Mouse (Mus musculus): Measurements from ENCODE around the gene Mr1. TPM values are rescaled to one million over a fixed set of nuclear protein-coding genes. Genes with fewer than 3 reads are reported as not detected.
"Not testable (repeated sequence)": the region's sequence is repeated elsewhere in the genome, so short reads cannot be mapped to it uniquely, and the experiment has no call there.

Gene Mr1
- 1.3 TPM in 2 replicates for polyA plus RNA-seq (2015; fragmentation: Nextera tagmentation; extraction: Ambion mirVana)

DNA sequence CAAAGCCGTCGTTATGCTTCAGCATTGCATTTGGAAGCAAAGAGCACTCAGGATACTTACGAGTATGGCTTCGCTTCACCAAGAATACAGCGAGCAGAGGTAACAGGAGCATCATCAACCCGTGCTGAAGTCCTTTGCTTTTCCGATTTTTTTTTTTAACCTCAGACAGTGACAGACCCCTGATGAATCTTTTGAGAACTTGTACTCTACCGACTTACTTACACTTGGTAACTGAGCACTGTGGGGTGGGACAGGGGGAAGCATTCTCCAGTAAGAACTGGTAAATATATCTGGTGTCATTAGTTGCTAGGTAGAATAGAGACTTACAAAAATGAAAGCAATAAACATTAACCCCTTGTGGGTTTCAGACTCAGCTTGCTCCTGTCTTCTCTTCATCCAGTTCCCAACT lies at the start of gene Mr1:
Mr1 (minus strand) TSS at position 243 of the 409 bp plus-strand sequence.
- no peaks in the 10 kb centered on the region for H3K27me3 ChIP-seq
- no peaks in the 10 kb centered on the region for H3K9me3 ChIP-seq
- ATAC-seq (ENCODE audit: low read depth) = no peak
- peak within 1 kb of the TSS; percentile 13 for H3K4me2 ChIP-seq
- H3K9ac ChIP-seq = no peak within 1 kb of the TSS
- H3K4me1 ChIP-seq (replicated peaks) = no peaks in the 10 kb centered on the region
- H3K27ac ChIP-seq (replicated peaks) = no peak within 1 kb of the TSS
- H3K4me3 ChIP-seq = 0 out of 2 replicates have a peak within 1 kb of the TSS, but pooled peaks have one; percentile 9
- no peaks in the 10 kb centered on the region for H3K36me3 ChIP-seq
- WGBS = 60% methylated on average over 8 of the region's 8 CpGs

DNA sequence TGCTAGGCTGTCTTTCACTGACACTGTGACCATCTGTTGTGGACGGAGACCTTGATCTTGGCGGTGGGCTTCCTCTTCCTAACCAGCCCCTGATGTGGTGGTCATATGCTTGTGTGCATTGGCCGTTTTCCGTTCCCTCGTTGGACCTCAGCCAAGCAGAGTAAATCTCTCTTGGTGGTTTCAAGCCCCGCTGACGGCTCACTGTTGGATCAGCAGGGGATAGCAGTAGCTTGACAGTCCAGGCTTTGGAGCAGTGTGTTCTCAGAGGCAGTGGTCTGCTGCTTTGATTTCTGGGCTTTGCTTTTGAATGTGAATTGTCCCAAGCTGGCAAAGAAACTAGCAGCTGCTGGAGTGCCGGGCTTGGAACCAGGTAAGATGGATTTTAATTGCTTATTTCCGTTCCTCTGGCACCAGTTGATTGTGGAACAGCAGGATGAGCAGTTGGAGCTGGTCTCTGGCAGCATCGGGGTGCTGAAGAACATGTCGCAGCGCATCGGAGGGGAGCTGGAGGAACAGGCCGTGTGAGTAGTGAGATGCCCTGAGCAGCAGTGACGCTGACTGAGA lies 46.3 kb upstream of the Mr1 start:
- H3K36me3 ChIP-seq = peaks cover 85% of the 10 kb centered on the region

DNA sequence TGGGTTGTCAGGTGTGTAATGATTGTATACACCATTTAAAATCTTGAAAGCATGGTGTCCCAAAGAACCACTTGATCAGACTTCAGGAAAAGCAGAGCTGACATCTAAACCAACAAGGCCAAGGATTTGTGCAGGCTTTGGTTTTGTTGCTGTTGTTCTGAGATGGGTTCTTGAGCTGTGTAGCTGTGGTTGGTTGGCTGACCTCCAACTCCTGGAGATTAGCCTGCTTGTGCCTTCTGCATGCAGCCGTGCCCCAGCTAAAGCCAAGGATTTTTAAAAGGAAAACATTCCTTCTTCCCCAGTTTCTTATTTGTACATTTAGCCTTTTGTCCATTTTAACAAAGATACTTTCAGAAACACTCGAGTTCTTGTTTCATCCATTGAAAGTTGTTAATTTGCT lies 45.1 kb upstream of the Mr1 start:
- peak overlapping the region; percentile 23; the same call in 1 of the 2 replicates for H3K27ac ChIP-seq (replicated peaks)
- H3K4me3 ChIP-seq = no peak overlapping the region
- ATAC-seq (ENCODE audit: low read depth) = no peak
- H3K9me3 ChIP-seq = no peaks in the 10 kb centered on the region
- 0 out of 2 replicates have a peak, but pooled peaks cover 13% of the 10 kb centered on the region for H3K4me1 ChIP-seq (replicated peaks)
- 54% methylated on average over 2 of the region's 2 CpGs for WGBS
- H3K9ac ChIP-seq = no peak overlapping the region
- H3K27me3 ChIP-seq = no peaks in the 10 kb centered on the region
- no peak overlapping the region for H3K4me2 ChIP-seq
- H3K36me3 ChIP-seq = peaks cover 81% of the 10 kb centered on the region

More for the DNA sequence above, 46.3 kb upstream of the Mr1 start:
- H3K9ac ChIP-seq = no peak overlapping the region
- 0 out of 2 replicates have a peak, but pooled peaks cover 13% of the 10 kb centered on the region for H3K4me1 ChIP-seq (replicated peaks)
- no peaks in the 10 kb centered on the region for H3K27me3 ChIP-seq
- H3K4me2 ChIP-seq = no peak overlapping the region
- WGBS = 59% methylated on average over 15 of the region's 15 CpGs
- H3K27ac ChIP-seq (replicated peaks) = peak overlapping the region; percentile 18; the same call in 1 of the 2 replicates
- H3K9me3 ChIP-seq = no peaks in the 10 kb centered on the region
- ATAC-seq (ENCODE audit: low read depth) = peak; percentile 25; the same call in 1 of the 2 replicates
- no peak overlapping the region for H3K4me3 ChIP-seq

DNA sequence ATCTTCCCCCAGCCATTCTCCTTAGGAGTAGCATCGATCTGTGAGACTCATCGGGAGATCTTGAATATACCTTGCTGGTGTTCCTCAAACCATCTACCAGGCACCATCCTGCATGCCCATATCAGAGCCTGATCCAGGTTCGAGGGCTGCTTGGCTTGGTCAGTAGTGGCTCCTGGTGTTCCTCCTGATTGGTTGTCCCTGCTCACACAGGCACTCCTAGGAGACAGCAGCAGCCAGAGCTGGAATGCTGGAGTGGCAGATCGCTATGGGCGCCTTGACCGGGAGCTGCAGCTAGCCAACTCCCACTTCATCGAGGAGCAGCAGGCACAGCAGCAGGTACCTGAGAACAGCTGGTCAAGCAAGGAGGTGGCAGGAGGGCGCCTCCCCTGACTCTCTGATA lies 44.6 kb upstream of the Mr1 start:
- Histone ChIP-seq H3K4me3 (no peak overlapping the region), H3K4me1 (replicated peaks) (0 out of 2 replicates have a peak, but pooled peaks cover 13% of the 10 kb centered on the region), H3K27me3 (no peaks in the 10 kb centered on the region), H3K4me2 (no peak overlapping the region), H3K9me3 (no peaks in the 10 kb centered on the region), H3K27ac (replicated peaks) (peak overlapping the region; percentile 23; the same call in 1 of the 2 replicates), H3K9ac (no peak overlapping the region), H3K36me3 (peaks cover 81% of the 10 kb centered on the region)
- ATAC-seq (ENCODE audit: low read depth) = no peak
- WGBS = 86% methylated on average over 8 of the region's 8 CpGs

DNA sequence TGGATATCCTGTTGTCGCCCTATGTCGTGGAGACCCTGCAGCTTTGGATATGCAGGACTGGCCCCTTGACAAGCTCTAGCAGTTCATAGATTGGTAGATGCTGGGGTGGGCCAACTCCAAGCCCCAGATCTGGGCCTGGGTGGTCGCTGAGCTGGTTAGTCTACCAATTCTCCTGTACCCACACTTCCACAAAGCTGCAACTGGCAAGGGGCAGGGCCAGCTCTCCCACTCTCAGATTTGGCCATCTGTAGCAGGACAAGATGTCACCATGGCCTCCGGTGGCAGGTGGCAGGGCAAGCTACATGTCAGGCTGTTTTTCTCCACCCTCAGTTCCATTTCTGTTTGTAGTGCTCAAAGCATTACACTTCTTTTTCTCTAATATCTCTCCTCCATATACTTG lies 42.0 kb upstream of the Mr1 start:
- no peaks in the 10 kb centered on the region for H3K27me3 ChIP-seq
- no peak overlapping the region for H3K4me3 ChIP-seq
- no peak overlapping the region for H3K27ac ChIP-seq (replicated peaks)
- no peak overlapping the region for H3K9ac ChIP-seq
- WGBS = over 99% methylated on average over 4 of the region's 4 CpGs
- H3K4me2 ChIP-seq = no peak overlapping the region
- ATAC-seq (ENCODE audit: low read depth) = no peak
- peaks cover 65% of the 10 kb centered on the region for H3K36me3 ChIP-seq
- no peaks in the 10 kb centered on the region for H3K9me3 ChIP-seq
- H3K4me1 ChIP-seq (replicated peaks) = 0 out of 2 replicates have a peak, but pooled peaks cover 10% of the 10 kb centered on the region

DNA sequence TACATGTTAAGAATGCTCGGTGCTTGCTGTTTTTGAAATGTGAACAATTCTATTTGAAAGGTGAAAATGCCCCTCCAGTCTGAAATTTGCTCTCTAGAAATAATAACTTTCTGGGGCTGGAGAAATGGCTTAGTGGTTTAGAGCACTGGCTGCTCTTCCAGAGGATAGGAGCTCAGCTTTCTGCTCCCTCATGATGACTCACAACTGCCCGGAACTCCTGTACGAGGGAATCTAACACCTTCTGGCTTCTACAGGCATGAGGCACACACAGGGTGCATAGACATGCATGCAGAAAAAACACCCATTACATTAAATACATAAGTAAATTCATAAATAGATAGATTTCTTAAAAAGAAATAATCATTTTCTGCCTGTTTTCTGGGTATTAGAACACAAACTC lies 37.6 kb upstream of the Mr1 start:
- H3K4me3 ChIP-seq = no peak overlapping the region
- H3K9me3 ChIP-seq = no peaks in the 10 kb centered on the region
- no peak overlapping the region for H3K4me2 ChIP-seq
- H3K27me3 ChIP-seq = no peaks in the 10 kb centered on the region
- WGBS = 89% methylated on average over 3 of the region's 3 CpGs
- no peak for ATAC-seq (ENCODE audit: low read depth)
- H3K9ac ChIP-seq = no peak overlapping the region
- no peaks in the 10 kb centered on the region for H3K4me1 ChIP-seq (replicated peaks)
- no peak overlapping the region for H3K27ac ChIP-seq (replicated peaks)
- peaks cover 59% of the 10 kb centered on the region for H3K36me3 ChIP-seq

DNA sequence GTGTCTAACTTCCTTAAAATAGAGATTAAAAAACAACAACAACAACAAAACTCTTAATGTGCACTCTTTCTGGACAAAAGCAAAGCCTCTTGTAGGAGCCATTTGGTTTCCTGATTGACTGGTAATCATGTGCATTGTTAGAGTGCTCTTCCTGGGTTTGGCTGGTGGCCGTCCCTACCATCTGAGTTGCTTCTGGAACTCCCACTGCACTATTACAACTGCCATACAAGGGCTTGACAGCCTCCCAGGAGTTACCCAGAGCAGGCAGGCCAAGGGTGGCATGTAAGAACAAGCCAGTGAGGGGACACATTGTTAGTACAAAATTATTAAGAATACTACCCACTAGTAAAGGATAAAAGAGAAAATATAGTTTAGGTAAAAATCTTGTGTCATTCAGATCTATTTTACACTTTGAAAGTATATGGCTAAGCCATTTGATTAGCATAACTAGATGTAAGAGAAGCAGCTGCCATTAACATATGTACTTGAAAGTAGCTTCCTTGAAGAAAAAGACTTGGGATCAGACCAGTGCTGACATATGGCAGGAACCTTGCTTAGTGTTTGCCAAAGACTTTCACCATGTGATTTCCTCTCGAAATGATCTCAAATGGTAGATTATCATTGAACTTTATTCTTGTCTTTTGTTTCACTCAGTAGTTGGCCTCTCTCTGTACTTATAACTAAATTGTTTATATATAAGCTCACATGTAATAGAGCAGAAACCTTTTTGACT lies 31.7 kb upstream of the Mr1 start:
- 81% methylated on average over 2 of the region's 2 CpGs for WGBS
- H3K9ac ChIP-seq = no peak overlapping the region

DNA sequence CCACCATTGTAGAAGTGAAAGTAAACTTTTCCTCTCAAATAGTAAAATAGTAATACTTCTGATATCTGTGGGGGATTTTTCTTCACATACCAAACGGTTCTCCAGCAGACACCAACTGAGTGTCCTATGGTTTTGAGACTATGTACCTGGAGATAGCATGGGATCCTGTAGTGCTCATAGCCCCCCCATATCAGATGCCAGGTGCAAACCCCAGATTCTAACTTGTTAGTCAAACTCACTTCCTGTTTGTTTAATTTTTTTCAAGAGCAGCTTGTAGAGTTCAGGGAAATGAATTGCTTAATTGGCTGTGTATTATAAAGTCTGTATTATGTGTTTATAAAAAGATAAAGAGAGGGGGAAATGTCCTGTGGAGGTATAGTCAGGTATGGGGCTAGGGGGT lies 27.8 kb upstream of the Mr1 start:
- no peak overlapping the region for H3K27ac ChIP-seq (replicated peaks)
- ATAC-seq (ENCODE audit: low read depth) = no peak
- H3K9me3 ChIP-seq = no peaks in the 10 kb centered on the region
- no peaks in the 10 kb centered on the region for H3K27me3 ChIP-seq
- H3K4me2 ChIP-seq = no peak overlapping the region
- no peak overlapping the region for H3K4me3 ChIP-seq
- H3K36me3 ChIP-seq = peaks cover 40% of the 10 kb centered on the region
- peaks cover 12% of the 10 kb centered on the region for H3K4me1 ChIP-seq (replicated peaks)
- H3K9ac ChIP-seq = no peak overlapping the region
- 90% methylated on average over 1 of the region's 1 CpGs for WGBS

More for the DNA sequence above, 31.7 kb upstream of the Mr1 start:
- H3K4me3 ChIP-seq = no peak overlapping the region
- no peak for ATAC-seq (ENCODE audit: low read depth)
- H3K9me3 ChIP-seq = no peaks in the 10 kb centered on the region
- no peaks in the 10 kb centered on the region for H3K27me3 ChIP-seq
- peaks cover 71% of the 10 kb centered on the region for H3K36me3 ChIP-seq
- no peaks in the 10 kb centered on the region for H3K4me1 ChIP-seq (replicated peaks)
- H3K4me2 ChIP-seq = no peak overlapping the region
- no peak overlapping the region for H3K27ac ChIP-seq (replicated peaks)

DNA sequence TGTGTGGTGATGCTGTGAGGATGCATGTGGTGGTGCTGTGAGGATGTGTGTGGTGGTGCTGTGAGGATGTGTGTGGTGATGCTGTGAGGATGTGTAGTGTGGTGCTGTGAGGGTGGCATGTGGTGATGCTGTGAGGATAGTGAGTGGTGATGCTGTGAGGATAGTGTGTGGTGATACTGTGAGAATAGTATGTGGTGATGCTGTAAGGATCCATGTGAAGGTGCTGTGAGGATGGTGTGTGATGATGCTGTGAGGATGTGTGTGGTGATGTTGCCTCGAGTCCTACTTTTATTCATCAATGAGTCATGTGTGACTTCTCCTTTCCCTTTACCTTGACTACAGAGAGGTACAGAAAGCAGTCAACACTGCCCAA lies 27.0 kb upstream of the Mr1 start:
- H3K9ac ChIP-seq; H3K27me3 ChIP-seq; H3K27ac ChIP-seq (replicated peaks); H3K9me3 ChIP-seq; H3K4me3 ChIP-seq; ATAC-seq (ENCODE audit: low read depth); H3K4me2 ChIP-seq: not testable (repeated sequence)
- WGBS = 91% methylated on average over 1 of the region's 1 CpGs
- Histone ChIP-seq H3K4me1 (replicated peaks) (peaks cover 12% of the 10 kb centered on the region), H3K36me3 (peaks cover 32% of the 10 kb centered on the region)

DNA sequence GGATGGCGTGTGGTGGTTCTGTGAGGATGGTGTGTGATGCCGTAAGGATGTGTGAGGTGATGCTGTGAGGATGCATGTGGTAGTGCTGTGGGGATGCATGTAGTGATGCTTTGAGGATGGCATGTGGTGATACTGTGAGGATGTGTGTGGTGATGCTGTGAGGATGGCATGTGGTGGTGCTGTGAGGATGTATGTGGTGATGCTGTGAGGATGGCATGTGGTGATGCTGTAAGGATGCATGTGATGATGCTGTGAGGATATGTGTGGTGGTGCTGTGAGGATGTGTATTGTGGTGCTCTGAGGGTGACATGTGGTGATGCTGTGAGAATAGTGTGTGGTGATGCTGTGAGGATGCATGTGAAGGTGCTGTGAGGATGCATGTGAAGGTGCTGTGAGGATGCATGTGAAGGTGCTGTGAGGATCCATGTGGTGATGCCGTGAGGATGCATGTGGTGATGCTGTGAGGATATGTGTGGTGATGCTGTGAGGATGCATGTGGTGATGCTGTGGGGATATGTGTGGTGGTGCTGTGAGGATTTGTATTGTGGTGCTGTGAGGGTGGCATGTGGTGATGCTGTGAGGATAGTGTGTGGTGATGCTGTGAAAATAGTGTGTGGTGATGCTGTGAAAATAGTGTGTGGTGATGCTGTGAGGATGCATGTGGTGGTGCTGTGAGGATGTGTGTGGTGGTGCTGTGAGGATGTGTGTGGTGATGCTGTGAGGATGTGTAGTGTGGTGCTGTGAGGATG lies 26.5 kb upstream of the Mr1 start:
- peaks cover 16% of the 10 kb centered on the region for H3K4me1 ChIP-seq (replicated peaks)
- H3K27me3 ChIP-seq = no peaks in the 10 kb centered on the region
- no peak overlapping the region for H3K4me3 ChIP-seq
- H3K27ac ChIP-seq (replicated peaks) = no peak overlapping the region
- H3K36me3 ChIP-seq = peaks cover 28% of the 10 kb centered on the region
- WGBS = 85% methylated on average over 3 of the region's 3 CpGs
- peak overlapping the region; percentile 31; the same call in 1 of the 2 replicates for H3K9ac ChIP-seq
- no peaks in the 10 kb centered on the region for H3K9me3 ChIP-seq
- no peak overlapping the region for H3K4me2 ChIP-seq
- no peak for ATAC-seq (ENCODE audit: low read depth)

DNA sequence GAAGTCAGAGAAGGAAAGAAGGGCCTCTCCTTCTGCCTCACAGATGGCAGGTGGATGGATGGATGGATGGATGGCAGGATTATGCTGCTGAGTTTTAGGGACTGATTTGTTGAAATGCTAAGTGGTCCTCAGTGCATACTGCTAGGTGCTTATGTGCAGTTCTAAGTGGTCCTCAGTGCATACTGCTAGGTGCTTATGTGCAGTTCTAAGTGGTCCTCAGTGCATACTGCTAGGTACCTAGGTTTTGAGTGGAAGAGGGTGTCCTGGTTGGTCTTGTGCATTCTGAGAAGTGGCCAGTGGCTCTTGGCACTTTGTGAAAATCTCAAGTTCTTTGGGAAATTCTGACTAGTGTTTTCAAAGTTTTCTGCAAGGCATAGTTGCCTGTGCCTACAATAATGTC lies 23.3 kb upstream of the Mr1 start:
- no peak for ATAC-seq (ENCODE audit: low read depth)
- peaks cover 19% of the 10 kb centered on the region for H3K4me1 ChIP-seq (replicated peaks)
- no peak overlapping the region for H3K9ac ChIP-seq
- H3K9me3 ChIP-seq = no peaks in the 10 kb centered on the region
- no peak overlapping the region for H3K4me3 ChIP-seq
- H3K36me3 ChIP-seq = peaks cover 1% of the 10 kb centered on the region; the same call in 1 of the 2 replicates
- no peak overlapping the region for H3K4me2 ChIP-seq
- H3K27ac ChIP-seq (replicated peaks) = no peak overlapping the region
- H3K27me3 ChIP-seq = no peaks in the 10 kb centered on the region

DNA sequence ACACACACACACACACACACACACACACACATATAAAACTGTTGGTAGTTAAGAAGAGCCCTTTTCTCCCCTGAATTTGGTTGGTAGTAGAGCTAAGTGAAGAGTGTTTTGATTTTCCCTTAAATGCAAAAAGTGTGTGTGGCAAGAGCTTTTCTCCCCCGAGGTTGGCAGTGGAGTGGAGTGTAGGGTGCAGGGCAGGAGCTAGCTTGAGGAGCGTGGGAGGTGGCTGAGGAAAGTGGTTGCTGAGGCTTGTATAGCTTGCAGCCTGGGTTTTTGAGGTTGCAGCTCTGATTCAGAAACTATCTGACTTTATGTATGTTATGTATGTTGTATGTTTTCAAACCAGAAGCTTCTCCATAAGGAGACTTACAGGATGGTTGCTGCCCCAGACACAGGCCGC lies 20.8 kb upstream of the Mr1 start:
- ATAC-seq (ENCODE audit: low read depth) = no peak
- no peaks in the 10 kb centered on the region for H3K9me3 ChIP-seq
- WGBS = 92% methylated on average over 3 of the region's 3 CpGs

More for the DNA sequence above, 20.8 kb upstream of the Mr1 start:
- Histone ChIP-seq H3K4me2 (no peak overlapping the region), H3K4me3 (no peak overlapping the region), H3K36me3 (no peaks in the 10 kb centered on the region), H3K9ac (no peak overlapping the region), H3K4me1 (replicated peaks) (peaks cover 35% of the 10 kb centered on the region), H3K27ac (replicated peaks) (no peak overlapping the region), H3K27me3 (no peaks in the 10 kb centered on the region)

All from neural tube, embryonic 13.5 days (tissue).